ENCODE assay signal across 10 mouse cellular contexts in genomic region chr1:179592972-179593371, GRCm38 (mm10). TPM values are rescaled to one million over a fixed set of nuclear protein-coding genes. Genes with fewer than 3 reads are reported as not detected.
DNase-seq lines count a peak whose midpoint lies in the region; ATAC-seq lines count a peak whose summit lies in the region.
"Had no signal": no experiment of that assay in that cellular context is flagged by ENCODE, and none has a peak within 500 bp of the region (broad histone marks: within the 10 kb centered on the region; RNA-seq: fewer than 3 reads in every experiment).

No protein-coding gene starts in this region.

- H3K27me3 ChIP-seq in kidney, embryonic 16.5 days (ENCODE audit: insufficient read depth, low read length), result no peaks in the 10 kb centered on the region
- H3K27me3 ChIP-seq in forebrain, embryonic 16.5 days (replicated peaks; ENCODE audit: control insufficient read depth, insufficient read depth, low read length), result no peaks in the 10 kb centered on the region
- H3K27me3 ChIP-seq: limb, embryonic 15.5 days had no signal

- H3K9me3 ChIP-seq in kidney, embryonic 16.5 days (ENCODE audit: low read length), result no peaks in the 10 kb centered on the region
- no peaks in the 10 kb centered on the region for H3K9me3 ChIP-seq in forebrain, embryonic 16.5 days (ENCODE audit: control insufficient read depth, low read length)
- H3K9me3 ChIP-seq: limb, embryonic 15.5 days had no signal

- no peaks in the 10 kb centered on the region; the same call in 1 of the 2 replicates for H3K36me3 ChIP-seq in kidney, embryonic 16.5 days (ENCODE audit: insufficient read depth, low read length)
- H3K36me3 ChIP-seq in forebrain, embryonic 16.5 days (ENCODE audit: control insufficient read depth, insufficient read depth), result no peaks in the 10 kb centered on the region

- H3K4me3 ChIP-seq in kidney, embryonic 16.5 days (ENCODE audit: low read length), result no peak overlapping the region
- H3K4me3 ChIP-seq in forebrain, embryonic 16.5 days (replicated peaks; ENCODE audit: low read length), result no peak overlapping the region
- H3K4me3 ChIP-seq: limb, embryonic 15.5 days had no signal

- H3K4me1 ChIP-seq in kidney, embryonic 16.5 days (ENCODE audit: insufficient read depth, low read length), result 0 out of 2 replicates have a peak, but pooled peaks cover 2% of the 10 kb centered on the region
- peaks cover 22% of the 10 kb centered on the region for H3K4me1 ChIP-seq in forebrain, embryonic 16.5 days (replicated peaks; ENCODE audit: control insufficient read depth, insufficient read depth, low read length)
- H3K4me1 ChIP-seq: limb, embryonic 15.5 days had no signal

- ATAC-seq in CD4-positive, CD25-positive, alpha-beta regulatory T cell, adult 4 months, result no peak
- ATAC-seq in kidney, embryonic 16.5 days (ENCODE audit: low FRiP score, low TSS enrichment), result no peak
- no peak for ATAC-seq in forebrain, embryonic 16.5 days
- no peak for ATAC-seq in inflammation-experienced regulatory T-cells, adult 6 months

- no peak overlapping the region for H3K9ac ChIP-seq in kidney, embryonic 16.5 days (replicated peaks; ENCODE audit: low read length)
- no peak overlapping the region for H3K9ac ChIP-seq in forebrain, embryonic 16.5 days (replicated peaks; ENCODE audit: low read depth, low read length)
- H3K9ac ChIP-seq: limb, embryonic 15.5 days had no signal

- 83% methylated on average over 7 of the region's 7 CpGs for WGBS in kidney, embryonic 16.5 days
- WGBS in forebrain, embryonic 16.5 days, result 73% methylated on average over 7 of the region's 7 CpGs

- peak; percentile 45 for DNase-seq in CD4-positive, CD25-positive, alpha-beta regulatory T cell, adult 2 months (ENCODE audit: low read depth, low spot score)
- peak; percentile 44 to 59 for DNase-seq in kidney, adult 8-10 months
- DNase-seq in CD4-positive helper T cell, adult 2 months (ENCODE audit: low read depth, low spot score), result peak; percentile 19
- peak; percentile 32 for DNase-seq in kidney, postnatal 10 days
- DNase-seq: right cerebral cortex, postnatal 4 days had no signal

- no peak overlapping the region for H3K27ac ChIP-seq in kidney, embryonic 16.5 days (ENCODE audit: low read length)
- H3K27ac ChIP-seq in forebrain, embryonic 16.5 days (ENCODE audit: low read length), result no peak overlapping the region
- H3K27ac ChIP-seq: limb, embryonic 15.5 days had no signal

- H3K4me2 ChIP-seq in kidney, embryonic 16.5 days (replicated peaks; ENCODE audit: low read depth, low read length), result no peak overlapping the region
- H3K4me2 ChIP-seq in forebrain, embryonic 16.5 days (ENCODE audit: low read length), result no peak overlapping the region
- H3K4me2 ChIP-seq: limb, embryonic 15.5 days had no signal

RNA-seq across cellular contexts. Expression of gene Cnst, which starts 46.8 kb away (rescaled TPM):
- polyA plus RNA-seq in CD4-positive, CD25-positive, alpha-beta regulatory T cell, adult 4 months (2017; shearing (Covaris generic)), result 10 to 100 TPM; 15.5 to 22.3 TPM
- 16.3 and 16.5 TPM in 2 replicates for polyA plus RNA-seq in kidney, embryonic 16.5 days (2015; fragmentation: Nextera tagmentation; extraction: Ambion mirVana)
- polyA plus RNA-seq in forebrain, embryonic 16.5 days (2015; fragmentation: Nextera tagmentation; extraction: Ambion mirVana), result 32.4 and 34.0 TPM in 2 replicates
- polyA plus RNA-seq in inflammation-experienced regulatory T-cells, adult 6 months (2017; shearing (Covaris generic)), result 10 to 100 TPM; 10.6 to 16.1 (median 16.0) TPM

RNA-seq across cellular contexts. Expression of gene Tfb2m, which starts 46.9 kb away (rescaled TPM):
- 10 to 100 TPM; 29.1 to 33.3 TPM for polyA plus RNA-seq in CD4-positive, CD25-positive, alpha-beta regulatory T cell, adult 4 months (2017; shearing (Covaris generic))
- polyA plus RNA-seq in kidney, embryonic 16.5 days (2015; fragmentation: Nextera tagmentation; extraction: Ambion mirVana), result 27.1 and 38.0 TPM in 2 replicates
- 45.5 and 52.0 TPM in 2 replicates for polyA plus RNA-seq in forebrain, embryonic 16.5 days (2015; fragmentation: Nextera tagmentation; extraction: Ambion mirVana)
- polyA plus RNA-seq in inflammation-experienced regulatory T-cells, adult 6 months (2017; shearing (Covaris generic)), result 10 to 100 TPM; 23.8 to 31.8 (median 27.3) TPM
